Mouse (Mus musculus) neural tube, embryonic 13.5 days (tissue): Measurements from ENCODE around the gene Pde4d. TPM values are rescaled to one million over a fixed set of nuclear protein-coding genes. Genes with fewer than 3 reads are reported as not detected.

ENCODE experiments used
- ATAC-seq: fragments of 200-750 bp; cut with Nextera tagmentation; 2 replicates; pipeline ENCODE4 v1.8.0; 2017; ENCODE audit warnings: low read depth, mild to moderate bottlenecking, moderate TSS enrichment, moderate library complexity
- H3K27ac ChIP-seq: fragments of 300-500 bp; sonication (generic); replicated peaks from 2 replicates; pipeline ENCODE4 v1.5.1; 2015; ENCODE audit warnings: moderate library complexity, mild to moderate bottlenecking, inconsistent platforms
- H3K27me3 ChIP-seq: fragments of 300-500 bp; sonication (generic); 2 replicates; pipeline ENCODE4 v1.6.1; 2015; ENCODE audit warnings: mild to moderate bottlenecking, inconsistent platforms
- H3K36me3 ChIP-seq: fragments of 300-500 bp; sonication (generic); 2 replicates; pipeline ENCODE4 v1.6.1; 2015; ENCODE audit warnings: mild to moderate bottlenecking, inconsistent platforms
- H3K4me1 ChIP-seq: fragments of 300-500 bp; sonication (generic); replicated peaks from 2 replicates; pipeline ENCODE4 v1.6.1; 2015; ENCODE audit warnings: inconsistent platforms
- H3K4me2 ChIP-seq: fragments of 300-500 bp; sonication (generic); 2 replicates; pipeline ENCODE4 v1.6.1; 2015; ENCODE audit warnings: inconsistent platforms, mild to moderate bottlenecking, moderate library complexity
- H3K4me3 ChIP-seq: fragments of 300-500 bp; sonication (generic); 2 replicates; pipeline ENCODE4 v1.5.1; 2015; ENCODE audit warnings: mild to moderate bottlenecking, inconsistent platforms
- H3K9ac ChIP-seq: fragments of 300-500 bp; sonication (generic); 2 replicates; pipeline ENCODE4 v1.6.1; 2015; ENCODE audit warnings: moderate library complexity, mild to moderate bottlenecking, inconsistent platforms
- H3K9me3 ChIP-seq: fragments of 300-500 bp; sonication (generic); 2 replicates; pipeline ENCODE4 v1.6.1; 2016; ENCODE audit warnings: inconsistent platforms
- WGBS: fragments of 180-500 bp; shearing (Covaris S2); methylation state at CpG from one replicate; pipeline ENCODE4 v1.1.7; 2015; 5-methylcytosine and 5-hydroxymethylcytosine counted together
- polyA plus RNA-seq: library from polyadenylated mRNA; unstranded; fragments of >200 nt; fragmentation: Nextera tagmentation; extraction: Ambion mirVana; gene quantifications from 2 replicates; pipeline ENCODE4 v1.2.1, GENCODE M21; 2015

The Pde4d gene
- polyA plus RNA-seq, 1 experiment from 2014 or later = 15.5 TPM

DNA sequence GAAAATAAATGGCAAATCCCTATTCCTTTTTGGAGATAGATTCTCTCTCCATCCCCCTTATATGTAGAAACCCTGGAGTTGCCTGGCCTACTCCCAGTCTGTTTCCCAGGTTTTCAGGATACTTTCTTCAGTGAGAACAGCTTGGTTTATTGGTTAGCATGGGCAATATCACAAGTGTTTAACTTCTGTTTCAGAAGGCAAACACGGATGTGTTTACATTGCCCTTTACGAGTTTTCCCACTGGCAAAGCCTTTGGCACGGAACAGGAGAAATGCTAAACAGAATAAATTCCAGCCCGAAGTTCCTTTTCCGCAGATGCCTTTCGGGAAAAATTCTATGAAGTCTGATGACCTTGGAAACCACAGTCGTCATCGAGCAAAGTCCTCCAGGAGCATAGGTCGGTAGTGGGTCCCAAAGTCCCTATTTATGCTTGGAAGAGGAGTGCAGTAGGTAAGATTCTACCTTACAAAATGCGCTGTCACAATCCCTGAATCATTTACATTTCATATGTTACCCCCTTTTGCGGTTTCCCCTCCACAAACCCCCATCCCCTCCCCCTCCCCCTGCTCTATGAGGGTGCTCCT lies 1.3 kb upstream of the Pde4d start:
- no peaks in the 10 kb centered on the region for H3K4me1 ChIP-seq
- WGBS = 80% methylated on average over 11 of the region's 11 CpGs
- no peak overlapping the region for H3K9ac ChIP-seq
- no peak overlapping the region for H3K27ac ChIP-seq
- ATAC-seq = no peak
- H3K4me2 ChIP-seq = no peak overlapping the region
- H3K36me3 ChIP-seq = no peaks in the 10 kb centered on the region
- H3K9me3 ChIP-seq = no peaks in the 10 kb centered on the region
- H3K27me3 ChIP-seq = no peaks in the 10 kb centered on the region
- H3K4me3 ChIP-seq = no peak overlapping the region

- 83% methylated on average over 2 of the region's 2 CpGs for WGBS
- Histone ChIP-seq H3K36me3 (no peaks in the 10 kb centered on the region), H3K4me1 (no peaks in the 10 kb centered on the region), H3K4me3 (no peak overlapping the region), H3K9me3 (no peaks in the 10 kb centered on the region), H3K27ac (no peak overlapping the region), H3K27me3 (no peaks in the 10 kb centered on the region), H3K9ac (no peak overlapping the region), H3K4me2 (no peak overlapping the region)
- no peak for ATAC-seq
These were observed 1.4 kb downstream of the Pde4d start for GRCm38 (mm10) chr13:108451122-108451521.

GRCm38 (mm10) chr13:108453064-108453919 lies 3.5 kb downstream of the Pde4d start:
- Histone ChIP-seq H3K27me3 (no peaks in the 10 kb centered on the region), H3K4me2 (no peak overlapping the region), H3K9me3 (no peaks in the 10 kb centered on the region), H3K4me3 (no peak overlapping the region), H3K27ac (no peak overlapping the region), H3K36me3 (no peaks in the 10 kb centered on the region), H3K4me1 (no peaks in the 10 kb centered on the region), H3K9ac (no peak overlapping the region)
- WGBS = 79% methylated on average over 6 of the region's 6 CpGs
- ATAC-seq = no peak

DNA sequence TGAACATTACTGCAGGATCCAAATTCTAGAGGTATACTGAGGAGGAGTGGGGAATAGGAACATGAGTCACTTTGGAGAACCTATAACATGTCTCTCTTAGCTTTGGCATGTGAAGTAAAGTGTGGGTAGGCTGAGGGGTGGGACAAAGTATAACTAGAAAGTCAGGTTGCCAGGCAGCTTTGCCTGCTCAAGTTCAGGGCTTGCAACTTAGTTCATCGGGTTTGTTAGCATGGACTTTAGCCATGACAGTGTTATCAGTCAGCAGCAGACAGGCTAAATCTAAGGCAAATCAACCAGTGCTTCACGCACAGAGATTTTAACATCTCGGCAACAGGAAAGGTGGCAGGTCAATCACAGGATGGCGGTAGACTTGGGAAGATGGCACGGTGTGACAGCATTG lies 12.8 kb downstream of the Pde4d start:
- ATAC-seq = no peak

GRCm38 (mm10) chr13:108465755-108466154 lies 16.0 kb downstream of the Pde4d start:
- H3K36me3 ChIP-seq = no peaks in the 10 kb centered on the region
- no peaks in the 10 kb centered on the region for H3K27me3 ChIP-seq
- no peak overlapping the region for H3K27ac ChIP-seq
- no peak overlapping the region for H3K4me2 ChIP-seq
- no peak overlapping the region for H3K9ac ChIP-seq
- no peaks in the 10 kb centered on the region for H3K4me1 ChIP-seq
- H3K9me3 ChIP-seq = no peaks in the 10 kb centered on the region
- ATAC-seq = no peak
- H3K4me3 ChIP-seq = no peak overlapping the region

More for the DNA sequence above, 12.8 kb downstream of the Pde4d start:
- no peak overlapping the region for H3K4me3 ChIP-seq
- H3K9ac ChIP-seq = no peak overlapping the region
- H3K4me1 ChIP-seq = no peaks in the 10 kb centered on the region
- H3K27ac ChIP-seq = no peak overlapping the region
- no peak overlapping the region for H3K4me2 ChIP-seq
- H3K9me3 ChIP-seq = no peaks in the 10 kb centered on the region
- no peaks in the 10 kb centered on the region for H3K27me3 ChIP-seq
- WGBS = 94% methylated on average over 5 of the region's 5 CpGs
- H3K36me3 ChIP-seq = no peaks in the 10 kb centered on the region

DNA sequence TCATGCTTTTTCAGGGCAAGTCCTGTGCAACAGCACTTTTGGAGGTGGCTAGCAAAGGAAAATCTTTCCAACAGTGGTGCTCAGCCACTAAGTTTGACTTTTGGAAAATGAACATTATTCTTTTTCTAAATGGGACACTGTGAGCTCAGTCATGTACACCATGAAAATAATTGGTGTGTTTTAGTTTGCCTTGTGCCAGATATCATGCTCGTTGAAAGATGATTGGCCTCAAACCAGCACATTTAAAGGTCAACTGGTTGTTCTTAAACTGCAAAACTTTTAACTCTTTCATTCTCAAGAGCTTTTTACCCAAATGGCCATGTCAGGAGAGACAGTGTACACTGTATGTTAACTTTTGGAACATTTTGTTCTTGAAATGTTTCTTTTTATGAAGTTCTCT lies 17.3 kb downstream of the Pde4d start:
- no peak overlapping the region for H3K4me2 ChIP-seq
- 73% methylated on average over 1 of the region's 1 CpGs for WGBS
- no peaks in the 10 kb centered on the region for H3K4me1 ChIP-seq
- ATAC-seq = no peak
- H3K36me3 ChIP-seq = no peaks in the 10 kb centered on the region
- H3K9ac ChIP-seq = no peak overlapping the region
- no peak overlapping the region for H3K27ac ChIP-seq
- H3K9me3 ChIP-seq = no peaks in the 10 kb centered on the region
- H3K4me3 ChIP-seq = no peak overlapping the region
- no peaks in the 10 kb centered on the region for H3K27me3 ChIP-seq

GRCm38 (mm10) chr13:108480451-108480850 lies 30.7 kb downstream of the Pde4d start:
- Histone ChIP-seq H3K27ac (no peak overlapping the region), H3K36me3 (no peaks in the 10 kb centered on the region), H3K9ac (no peak overlapping the region), H3K4me3 (no peak overlapping the region), H3K4me2 (no peak overlapping the region), H3K9me3 (no peaks in the 10 kb centered on the region), H3K27me3 (no peaks in the 10 kb centered on the region), H3K4me1 (no peaks in the 10 kb centered on the region)
- WGBS = 94% methylated on average over 3 of the region's 3 CpGs
- ATAC-seq = no peak

DNA sequence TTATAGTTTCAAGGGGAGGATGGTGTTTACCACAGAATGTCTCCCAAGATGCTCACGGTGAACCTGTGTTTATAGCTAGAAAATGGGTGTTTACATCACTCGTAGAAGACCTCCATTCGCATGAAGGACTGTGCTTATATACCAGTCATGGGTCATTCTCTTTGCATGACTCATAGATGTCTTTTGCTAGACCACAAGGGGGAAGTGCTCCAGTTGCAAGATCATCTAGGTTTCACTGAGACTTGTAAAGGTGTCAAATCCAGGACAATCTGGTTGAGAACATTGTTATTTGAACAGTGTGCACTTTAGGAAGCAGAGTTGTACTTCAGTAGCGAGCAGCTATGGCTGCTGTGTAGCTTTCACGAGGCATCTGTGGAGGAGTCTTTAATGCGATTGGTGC lies 35.3 kb downstream of the Pde4d start:
- ATAC-seq = no peak
- Histone ChIP-seq H3K27ac (no peak overlapping the region), H3K4me3 (no peak overlapping the region), H3K4me2 (no peak overlapping the region), H3K4me1 (no peaks in the 10 kb centered on the region), H3K9me3 (no peaks in the 10 kb centered on the region), H3K27me3 (no peaks in the 10 kb centered on the region), H3K9ac (no peak overlapping the region), H3K36me3 (no peaks in the 10 kb centered on the region)
- 85% methylated on average over 6 of the region's 6 CpGs for WGBS

GRCm38 (mm10) chr13:108487066-108487465 lies 37.3 kb downstream of the Pde4d start:
- ATAC-seq = no peak
- no peak overlapping the region for H3K9ac ChIP-seq
- H3K4me2 ChIP-seq = no peak overlapping the region
- H3K27ac ChIP-seq = no peak overlapping the region
- no peaks in the 10 kb centered on the region for H3K36me3 ChIP-seq
- no peaks in the 10 kb centered on the region for H3K9me3 ChIP-seq
- H3K27me3 ChIP-seq = no peaks in the 10 kb centered on the region
- H3K4me3 ChIP-seq = no peak overlapping the region
- H3K4me1 ChIP-seq = no peaks in the 10 kb centered on the region
- 91% methylated on average over 3 of the region's 3 CpGs for WGBS

GRCm38 (mm10) chr13:108489825-108490224 lies 40.1 kb downstream of the Pde4d start:
- H3K27ac ChIP-seq = no peak overlapping the region
- H3K36me3 ChIP-seq = no peaks in the 10 kb centered on the region
- H3K4me3 ChIP-seq = no peak overlapping the region
- H3K4me1 ChIP-seq = no peaks in the 10 kb centered on the region
- no peak overlapping the region for H3K4me2 ChIP-seq
- H3K27me3 ChIP-seq = no peaks in the 10 kb centered on the region
- H3K9me3 ChIP-seq = no peaks in the 10 kb centered on the region
- H3K9ac ChIP-seq = no peak overlapping the region
- no peak for ATAC-seq

DNA sequence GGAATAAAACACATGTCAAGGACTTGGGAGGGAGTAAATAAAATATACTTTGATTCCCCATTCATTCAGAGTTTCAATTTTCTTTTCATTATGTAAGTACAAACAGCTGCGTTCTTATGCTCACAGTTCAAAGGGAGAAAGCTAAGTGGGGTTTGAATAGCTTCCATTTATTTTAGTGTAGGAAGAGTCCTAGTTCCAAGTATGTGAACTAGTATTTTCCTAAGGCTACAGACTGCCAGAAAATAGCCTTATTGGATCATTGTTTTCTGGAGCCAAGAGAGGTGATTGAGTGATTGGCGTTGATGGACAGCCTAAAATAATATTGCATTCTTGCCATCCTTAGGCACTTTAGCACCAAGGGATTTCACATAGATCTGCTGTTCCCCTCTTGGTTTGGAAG lies 41.1 kb downstream of the Pde4d start:
- Histone ChIP-seq H3K4me1 (no peaks in the 10 kb centered on the region), H3K27me3 (no peaks in the 10 kb centered on the region), H3K9me3 (no peaks in the 10 kb centered on the region), H3K4me3 (no peak overlapping the region), H3K27ac (no peak overlapping the region), H3K36me3 (no peaks in the 10 kb centered on the region), H3K9ac (no peak overlapping the region), H3K4me2 (no peak overlapping the region)
- 82% methylated on average over 2 of the region's 2 CpGs for WGBS
- no peak for ATAC-seq

DNA sequence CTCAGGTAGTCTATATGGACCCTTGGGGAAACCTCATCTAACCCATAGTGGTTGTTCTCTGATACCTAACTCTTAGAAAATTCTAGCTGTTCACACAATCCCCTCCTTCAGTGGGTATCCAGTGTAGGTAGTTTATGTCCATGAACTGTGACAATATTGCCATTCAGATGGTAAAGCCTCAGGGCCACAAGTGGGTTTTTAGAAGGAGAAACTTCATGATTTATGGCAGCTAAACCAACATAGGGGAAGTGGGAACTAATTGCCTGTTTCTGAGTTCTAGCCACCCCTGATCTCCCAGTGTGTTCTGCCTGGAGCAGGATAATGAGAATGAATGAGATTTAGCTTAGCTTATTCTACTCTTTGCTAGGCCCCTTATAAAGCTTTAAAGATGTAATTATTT lies 43.1 kb downstream of the Pde4d start:
- Histone ChIP-seq H3K27me3 (no peaks in the 10 kb centered on the region), H3K4me2 (no peak overlapping the region), H3K9me3 (no peaks in the 10 kb centered on the region), H3K4me3 (no peak overlapping the region), H3K36me3 (no peaks in the 10 kb centered on the region), H3K4me1 (no peaks in the 10 kb centered on the region), H3K9ac (no peak overlapping the region), H3K27ac (no peak overlapping the region)
- no peak for ATAC-seq

GRCm38 (mm10) chr13:108494365-108494764 lies 44.6 kb downstream of the Pde4d start:
- Histone ChIP-seq H3K9me3 (no peaks in the 10 kb centered on the region), H3K4me2 (no peak overlapping the region), H3K36me3 (no peaks in the 10 kb centered on the region), H3K4me3 (no peak overlapping the region), H3K9ac (no peak overlapping the region), H3K27me3 (no peaks in the 10 kb centered on the region), H3K27ac (no peak overlapping the region), H3K4me1 (peaks cover 4% of the 10 kb centered on the region; the same call in 1 of the 2 replicates)
- ATAC-seq = no peak
- WGBS = 78% methylated on average over 2 of the region's 2 CpGs
